Mouse (Mus musculus) adrenal gland, postnatal 36 days (tissue): Measurements from ENCODE around the gene Parvb. TPM values are rescaled to one million over a fixed set of nuclear protein-coding genes. Genes with fewer than 3 reads are reported as not detected.

Experiments used
- DNase-seq, 2 experiments: peaks; one replicate each; pipeline ENCODE4 v3.0.0; 2021; ENCODE audit warnings: mixed read lengths in 1 of 2
- total RNA-seq, 2 experiments: library from RNA; stranded (reverse); gene quantifications; 2 replicates each; pipeline ENCODE4 v1.2.3; 2021

The Parvb gene
- total RNA-seq, 2 experiments from 2014 or later = 18.0 to 24.1 TPM

GRCm38 (mm10) chr15:84323966-84324869, 92.4 kb downstream of the Parvb start, which contains the start of gene Parvg:
Parvg (plus strand) TSS chr15:84324026.
- DNase-seq = no peak

GRCm38 (mm10) chr15:84324870-84325553, 93.2 kb downstream of the Parvb start:
- peak in 1 of 2 experiments; percentile 37 for DNase-seq

- DNase-seq = no peak
Measured at GRCm38 (mm10) chr15:84325736-84326135, 93.9 kb downstream of the Parvb start.

- DNase-seq = no peak
Measured at GRCm38 (mm10) chr15:84328870-84329269, 97.0 kb downstream of the Parvb start.

- no peak for DNase-seq
Measured at GRCm38 (mm10) chr15:84329940-84330339, 98.1 kb downstream of the Parvb start.

- no peak for DNase-seq
Measured at GRCm38 (mm10) chr15:84331066-84331612, 99.3 kb downstream of the Parvb start.

GRCm38 (mm10) chr15:84336281-84336817, 104.5 kb downstream of the Parvb start:
- no peak for DNase-seq

- DNase-seq = no peak
Measured at GRCm38 (mm10) chr15:84337599-84337998, 105.8 kb downstream of the Parvb start.

GRCm38 (mm10) chr15:84340926-84341325, 109.1 kb downstream of the Parvb start:
- no peak for DNase-seq

GRCm38 (mm10) chr15:84348769-84349168, 116.9 kb downstream of the Parvb start:
- no peak for DNase-seq

GRCm38 (mm10) chr15:84349915-84350738, 118.3 kb downstream of the Parvb start:
- DNase-seq = no peak

- no peak for DNase-seq
Measured at GRCm38 (mm10) chr15:84351342-84351741, 119.5 kb downstream of the Parvb start.

- no peak for DNase-seq
Measured at GRCm38 (mm10) chr15:84351915-84352844, 120.3 kb downstream of the Parvb start.

GRCm38 (mm10) chr15:84355081-84355480, 123.2 kb downstream of the Parvb start:
- DNase-seq = no peak

- no peak for DNase-seq
Measured at GRCm38 (mm10) chr15:84364746-84365145, 132.9 kb downstream of the Parvb start.

Other genes starting within 250 kb of the Parvb start
- gene Efcab6, start 166.7 kb upstream of the Parvb start, total RNA-seq = not detected
- 1 to 10 TPM; 2.7 to 3.7 TPM for gene Sult4a1, start 126.3 kb upstream of the Parvb start, total RNA-seq
- under 1 TPM in 1 of 2 experiments, not detected in 1; 0.23 TPM for gene Pnpla5, start 108.9 kb upstream of the Parvb start, total RNA-seq
- gene Pnpla3, start 64.2 kb upstream of the Parvb start, total RNA-seq = 100 to 1,000 TPM in 1 of 2 experiments, 10 to 100 TPM in 1; 30.7 to 111 TPM
- gene Samm50, start 39.8 kb upstream of the Parvb start, total RNA-seq = 100 to 1,000 TPM; 150 to 151 TPM
- 1 to 10 TPM; 3.0 to 3.3 TPM for gene Parvg, start 92.0 kb downstream of the Parvb start, total RNA-seq
- gene Shisal1, start 215.1 kb downstream of the Parvb start, total RNA-seq = 1 to 10 TPM in 1 of 2 experiments, under 1 TPM in 1; 0.63 to 1.1 TPM